Mouse (Mus musculus): ENCODE results near the gene Myh9.

Gene Myh9

GRCm38 (mm10) chr15:77829542-77829941 lies 12.4 kb downstream of the Myh9 start:
- in situ Hi-C loops (cut with MboI, MseI), result no loop called here

- in situ Hi-C loops (cut with MboI, MseI), result no loop called here
Measured at GRCm38 (mm10) chr15:77828910-77829309, 13.1 kb downstream of the Myh9 start.

GRCm38 (mm10) chr15:77828242-77828641 lies 13.7 kb downstream of the Myh9 start:
- in situ Hi-C loops (cut with MboI, MseI), result no loop called here

GRCm38 (mm10) chr15:77827794-77828193 lies 14.2 kb downstream of the Myh9 start:
- in situ Hi-C loops (cut with MboI, MseI), result no loop called here

GRCm38 (mm10) chr15:77827379-77827778 lies 14.6 kb downstream of the Myh9 start:
- in situ Hi-C loops (cut with MboI, MseI), result no loop called here

- in situ Hi-C loops (cut with MboI, MseI), result no loop called here
Measured at GRCm38 (mm10) chr15:77825382-77825781, 16.6 kb downstream of the Myh9 start.

GRCm38 (mm10) chr15:77824321-77824720 lies 17.7 kb downstream of the Myh9 start:
- in situ Hi-C loops (cut with MboI, MseI), result no loop called here

- in situ Hi-C loops (cut with MboI, MseI), result no loop called here
Measured at GRCm38 (mm10) chr15:77823634-77824033, 18.3 kb downstream of the Myh9 start.

- in situ Hi-C loops (cut with MboI, MseI), result no loop called here
Measured at GRCm38 (mm10) chr15:77823196-77823595, 18.8 kb downstream of the Myh9 start.

- in situ Hi-C loops (cut with MboI, MseI), result no loop called here
Measured at GRCm38 (mm10) chr15:77822671-77823070, 19.3 kb downstream of the Myh9 start.

- in situ Hi-C loops (cut with MboI, MseI), result no loop called here
Measured at GRCm38 (mm10) chr15:77822057-77822466, 19.9 kb downstream of the Myh9 start.

GRCm38 (mm10) chr15:77821424-77821823 lies 20.6 kb downstream of the Myh9 start:
- in situ Hi-C loops (cut with MboI, MseI), result no loop called here

GRCm38 (mm10) chr15:77820480-77821163 lies 21.4 kb downstream of the Myh9 start:
- in situ Hi-C loops (cut with MboI, MseI), result no loop called here

- in situ Hi-C loops (cut with MboI, MseI), result no loop called here
Measured at GRCm38 (mm10) chr15:77819894-77820387, 22.0 kb downstream of the Myh9 start.

- in situ Hi-C loops (cut with MboI, MseI), result no loop called here
Measured at GRCm38 (mm10) chr15:77818556-77819158, 23.3 kb downstream of the Myh9 start.

- in situ Hi-C loops (cut with MboI, MseI), result no loop called here
Measured at GRCm38 (mm10) chr15:77817417-77817816, 24.6 kb downstream of the Myh9 start.

GRCm38 (mm10) chr15:77816601-77816950 lies 25.4 kb downstream of the Myh9 start:
- in situ Hi-C loops (cut with MboI, MseI), result no loop called here

GRCm38 (mm10) chr15:77815867-77816600 lies 25.9 kb downstream of the Myh9 start:
- in situ Hi-C loops (cut with MboI, MseI), result no loop called here

- in situ Hi-C loops (cut with MboI, MseI), result no loop called here
Measured at GRCm38 (mm10) chr15:77813639-77814375, 28.2 kb downstream of the Myh9 start.

- in situ Hi-C loops (cut with MboI, MseI), result no loop called here
Measured at GRCm38 (mm10) chr15:77812578-77812977, 29.4 kb downstream of the Myh9 start.

- in situ Hi-C loops (cut with MboI, MseI), result no loop called here
Measured at GRCm38 (mm10) chr15:77811099-77811760, 30.7 kb downstream of the Myh9 start.

All from regulatory T cell (primary cell).